Mouse (Mus musculus): ENCODE results near the gene Foxn3.

Gene Foxn3

DNA sequence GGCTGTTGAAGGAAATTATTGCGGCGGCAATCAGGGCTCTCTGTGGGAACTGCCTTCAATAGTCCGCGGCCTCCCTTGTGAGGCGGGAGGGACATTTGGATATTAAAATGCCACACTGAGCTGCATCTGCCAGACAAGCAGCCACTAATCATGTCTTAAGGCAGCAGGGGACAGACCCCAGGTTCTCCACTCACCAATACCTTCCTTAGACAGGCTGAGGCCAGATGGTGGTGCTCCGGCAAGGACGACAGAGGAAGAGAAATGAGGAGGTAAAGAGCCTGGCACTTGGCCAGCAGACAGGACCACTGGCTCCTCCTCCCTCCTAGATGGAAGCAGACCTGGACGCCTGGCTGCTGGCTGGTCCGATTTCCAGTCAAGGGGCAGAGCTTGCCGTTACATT lies 409.7 kb downstream of the Foxn3 start:
- DNase-seq = no peak

DNA sequence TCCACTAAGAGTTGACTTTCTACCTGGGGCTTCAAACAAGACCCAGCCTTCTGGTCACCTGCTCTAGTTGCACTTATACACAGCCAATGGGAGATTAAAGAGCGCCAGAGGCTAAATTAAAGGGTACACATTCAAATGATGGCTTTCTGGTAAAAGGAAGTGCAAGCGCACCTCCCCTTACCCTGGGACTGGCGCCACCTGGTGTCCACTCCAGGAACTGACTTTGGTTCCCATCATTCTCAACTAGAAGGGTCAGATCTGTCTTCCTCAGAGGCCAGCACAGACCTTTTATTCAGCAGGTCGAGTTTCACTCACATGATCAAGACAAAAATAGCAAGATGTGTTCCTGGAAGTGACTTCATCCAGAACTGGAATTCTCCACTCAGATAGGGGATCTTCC lies 413.3 kb downstream of the Foxn3 start:
- peak; percentile 21 to 33 for DNase-seq

DNA sequence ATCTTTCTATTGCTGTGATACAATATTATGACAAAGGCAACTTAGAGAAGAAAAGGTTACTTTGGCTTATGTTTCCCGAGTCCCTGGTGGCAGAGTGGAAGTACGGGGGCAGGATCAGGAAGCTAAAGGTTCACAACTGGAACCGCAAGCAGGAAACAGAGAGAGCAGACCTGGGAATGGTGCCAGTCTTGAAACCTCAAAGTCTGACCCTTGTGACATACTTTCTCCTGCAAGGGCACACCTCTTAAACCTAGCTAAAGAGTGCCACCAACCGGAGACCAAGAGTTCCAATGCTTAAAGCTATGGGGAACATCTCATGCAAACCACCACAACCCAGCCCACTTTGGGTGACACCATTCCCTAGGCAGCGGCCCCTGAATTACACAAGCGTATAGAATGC lies 414.2 kb downstream of the Foxn3 start:
- DNase-seq = no peak
